Mouse (Mus musculus) MEL (cell line): ENCODE measurements around the gene Gm10320. TPM values are rescaled to one million over a fixed set of nuclear protein-coding genes. Genes with fewer than 3 reads are reported as not detected.

Source experiments
- DNase-seq: peaks from one replicate; pipeline ENCODE4 v3.0.0; 2011; ENCODE audit warnings: low read depth, low spot score
- H3K27ac ChIP-seq: 2 replicates; pipeline ENCODE4 v1.5.1; 2012; ENCODE audit warnings: low read depth, mild to moderate bottlenecking, control low read depth, low read length, moderate library complexity; ENCODE audit not compliant: control insufficient read depth
- H3K27me3 ChIP-seq, 2 experiments: fragments of 150-350 bp in 1 of 2; sonication (generic) in 1 of 2; 2 replicates each; pipeline ENCODE4 v1.6.1; 2012; ENCODE audit warnings: low read length in 2 of 2, mild to moderate bottlenecking in 2 of 2, improper control_type of control experiment in 1 of 2, moderate library complexity in 1 of 2; ENCODE audit not compliant: insufficient read depth in 2 of 2, control insufficient read depth in 1 of 2
- H3K36me3 ChIP-seq, 2 experiments: 2 replicates each; pipeline ENCODE4 v1.6.1; 2012 to 2014; ENCODE audit warnings: low read length in 2 of 2, improper control_type of control experiment in 1 of 2, inconsistent platforms in 1 of 2, mild to moderate bottlenecking in 1 of 2; ENCODE audit not compliant: insufficient read depth in 2 of 2, control insufficient read depth in 1 of 2
- H3K4me1 ChIP-seq, 2 experiments: fragments of 150-350 bp in 1 of 2; sonication (generic) in 1 of 2; 2 replicates each; pipeline ENCODE4 v1.6.1; 2012; ENCODE audit warnings: low read length in 2 of 2, improper control_type of control experiment in 1 of 2, mild to moderate bottlenecking in 1 of 2; ENCODE audit not compliant: insufficient read depth in 2 of 2, control insufficient read depth in 1 of 2
- H3K4me3 ChIP-seq, 2 experiments: fragments of 150-350 bp in 1 of 2; sonication (generic) in 1 of 2; 2 replicates each; pipeline ENCODE4 v1.5.1; 2012; ENCODE audit warnings: low read depth in 2 of 2, low read length in 2 of 2, mild to moderate bottlenecking in 2 of 2, moderate library complexity in 2 of 2, control low read depth in 1 of 2, improper control_type of control experiment in 1 of 2; ENCODE audit not compliant: control insufficient read depth in 1 of 2, insufficient read depth in 1 of 2
- H3K79me2 ChIP-seq: 2 replicates; pipeline ENCODE4 v1.6.1; 2012; ENCODE audit warnings: mild to moderate bottlenecking, low read length, moderate library complexity; ENCODE audit not compliant: control insufficient read depth, poor library complexity, insufficient read depth
- H3K9ac ChIP-seq: 2 replicates; pipeline ENCODE4 v1.6.1; 2012; ENCODE audit warnings: low read depth, mild to moderate bottlenecking, control low read depth, low read length, moderate library complexity; ENCODE audit not compliant: control insufficient read depth, poor library complexity, severe bottlenecking
- H3K9me3 ChIP-seq: fragments of 150-350 bp; sonication (generic); replicated peaks from 2 replicates; pipeline ENCODE4 v1.6.1; 2012; ENCODE audit warnings: mild to moderate bottlenecking, low read length, improper control_type of control experiment, moderate library complexity; ENCODE audit not compliant: insufficient read depth
- BHLHE40 ChIP-seq: IDR thresholded peaks from 2 replicates; pipeline ENCODE4 v1.6.1; 2012; ENCODE audit warnings: low read depth, mild to moderate bottlenecking, inconsistent platforms, low read length, improper control_type of control experiment, borderline replicate concordance
- EP300 ChIP-seq, 2 experiments: IDR thresholded peaks; 2 replicates each; pipeline ENCODE4 v1.6.1; 2011; ENCODE audit warnings: improper control_type of control experiment in 2 of 2, low read length in 2 of 2, low read depth in 1 of 2, mild to moderate bottlenecking in 1 of 2
- ETS1 ChIP-seq: IDR thresholded peaks from 2 replicates; pipeline ENCODE4 v1.6.1; 2012; ENCODE audit warnings: low read depth, mild to moderate bottlenecking, inconsistent platforms, low read length, improper control_type of control experiment, moderate library complexity
- HCFC1 ChIP-seq: IDR thresholded peaks from 2 replicates; pipeline ENCODE4 v1.6.1; 2012; ENCODE audit warnings: low read depth, mild to moderate bottlenecking, inconsistent platforms, low read length, improper control_type of control experiment, moderate library complexity
- JUND ChIP-seq: IDR thresholded peaks from 2 replicates; pipeline ENCODE4 v1.6.1; 2011; ENCODE audit warnings: low read depth, mild to moderate bottlenecking, improper control_type of control experiment, low read length
- MEF2A ChIP-seq: IDR thresholded peaks from 2 replicates; pipeline ENCODE4 v1.6.1; 2014; ENCODE audit warnings: low read depth, mild to moderate bottlenecking, inconsistent platforms, low read length, improper control_type of control experiment; ENCODE audit not compliant: poor library complexity, insufficient replicate concordance, severe bottlenecking; ENCODE audit errors: extremely low read depth
- MXI1 ChIP-seq: IDR thresholded peaks from 2 replicates; pipeline ENCODE4 v1.6.1; 2011; ENCODE audit warnings: mild to moderate bottlenecking, low read depth, low read length, improper control_type of control experiment
- MYB ChIP-seq: IDR thresholded peaks from 2 replicates; pipeline ENCODE4 v1.6.1; 2011; ENCODE audit warnings: mild to moderate bottlenecking, low read depth, low read length, improper control_type of control experiment
- POLR2AphosphoS2 ChIP-seq: IDR thresholded peaks from 2 replicates; pipeline ENCODE4 v1.6.1; 2011; ENCODE audit warnings: low read length, improper control_type of control experiment
- RCOR1 ChIP-seq: IDR thresholded peaks from 2 replicates; pipeline ENCODE4 v1.6.1; 2012; ENCODE audit warnings: low read depth, mild to moderate bottlenecking, inconsistent platforms, low read length, improper control_type of control experiment
- SIN3A ChIP-seq: IDR thresholded peaks from 2 replicates; pipeline ENCODE4 v1.6.1; 2012; ENCODE audit warnings: low read length, improper control_type of control experiment, inconsistent platforms
- TBP ChIP-seq: IDR thresholded peaks from 2 replicates; pipeline ENCODE4 v1.8.0; 2011; ENCODE audit warnings: low read depth, low read length, improper control_type of control experiment
- USF2 ChIP-seq, 2 experiments: IDR thresholded peaks; 2 replicates each; pipeline ENCODE4 v1.6.1; 2011 to 2012; ENCODE audit warnings: improper control_type of control experiment in 2 of 2, low read length in 2 of 2, borderline replicate concordance in 1 of 2, inconsistent platforms in 1 of 2, low read depth in 1 of 2, mild to moderate bottlenecking in 1 of 2; ENCODE audit not compliant: insufficient read depth in 1 of 2
- ZKSCAN1 ChIP-seq: IDR thresholded peaks from 2 replicates; pipeline ENCODE4 v1.6.1; 2012; ENCODE audit warnings: low read depth, mild to moderate bottlenecking, inconsistent platforms, low read length, improper control_type of control experiment, moderate library complexity
- ZMIZ1 ChIP-seq: IDR thresholded peaks from 2 replicates; pipeline ENCODE4 v1.6.1; 2012; ENCODE audit warnings: low read depth, mild to moderate bottlenecking, inconsistent platforms, low read length, improper control_type of control experiment, moderate library complexity
- polyA plus RNA-seq, 2 experiments: library from polyadenylated mRNA; stranded (reverse) in 1 of 2; unstranded in 1 of 2; fragments of >175 nt in 1 of 2; fragments of >200 nt in 1 of 2; gene quantifications; 2 replicates each; pipeline versions ENCODE4 v1.2.1 to v1.2.4; 2012; ENCODE audit warnings: low replicate concordance in 2 of 2, low read depth in 1 of 2; ENCODE audit not compliant: insufficient read length in 2 of 2, insufficient read depth in 1 of 2, missing spikeins in 1 of 2
- total RNA-seq: library from RNA; depleted of rRNA; stranded (reverse); fragments of 300-350 nt; gene quantifications from 2 replicates; pipeline ENCODE4 v1.2.3, GENCODE M21; 2012

Gm10320 gene
- total and polyA plus RNA-seq, 3 experiments = 0.29 to 10.5 TPM; not detected in 1

GRCm38 (mm10) chr13:98523719-98524316, 32.0 kb upstream of the Gm10320 start:
- Histone ChIP-seq H3K27ac (no peak overlapping the region), H3K9ac (no peak overlapping the region), H3K9me3 (no peaks in the 10 kb centered on the region), H3K4me3 (no peak overlapping the region), H3K36me3 (no peaks in the 10 kb centered on the region), H3K79me2 (no peaks in the 10 kb centered on the region), H3K27me3 (no peaks in the 10 kb centered on the region), H3K4me1 (no peaks in the 10 kb centered on the region)
- TF ChIP-seq BHLHE40 (no peak), JUND (no peak), RCOR1 (no peak)
- no peak for DNase-seq

- Histone ChIP-seq H3K36me3 (no peaks in the 10 kb centered on the region), H3K27me3 (no peaks in the 10 kb centered on the region), H3K9ac (no peak overlapping the region), H3K79me2 (no peaks in the 10 kb centered on the region), H3K4me3 (no peak overlapping the region), H3K27ac (no peak overlapping the region), H3K9me3 (no peaks in the 10 kb centered on the region), H3K4me1 (no peaks in the 10 kb centered on the region)
- TF ChIP-seq TBP (no peak), MXI1 (no peak), SIN3A (no peak), USF2 (IDR thresholded peaks at IDR 0.05; ENCODE audit: borderline replicate concordance in 1 of 2, insufficient read depth in 1 of 2, low read depth in 1 of 2, low read length in 2 of 2) (no peak), ETS1 (no peak), JUND (no peak), HCFC1 (no peak), POLR2AphosphoS2 (no peak), ZMIZ1 (no peak), MYB (no peak), ZKSCAN1 (no peak), EP300 (IDR thresholded peaks at IDR 0.05; ENCODE audit: low read depth in 1 of 2, low read length in 2 of 2) (no peak), MEF2A (no peak)
- DNase-seq = no peak
Measured at GRCm38 (mm10) chr13:98518341-98518740, 26.5 kb upstream of the Gm10320 start.
